Mouse (Mus musculus) Patski (cell line): Measurements from ENCODE around the gene Mycn. TPM values are rescaled to one million over a fixed set of nuclear protein-coding genes. Genes with fewer than 3 reads are reported as not detected.

Source experiments
- ATAC-seq: fragments of 100-300 bp; one replicate; pipeline ENCODE4 v1.8.0; 2021
- CTCF ChIA-PET: fragments of 350-600 bp; sonication (Branson Sonifier 250); formaldehyde crosslinking; loops from one replicate; lab custom pipeline; 2022; ENCODE audit warnings: inconsistent platforms; lab: Charles Lee
- POLR2A ChIA-PET: fragments of 350-600 bp; sonication (Branson Sonifier 250); formaldehyde crosslinking; loops from one replicate; lab custom pipeline; 2022; ENCODE audit warnings: antibody characterized with exemption, inconsistent platforms; lab: Charles Lee
- DNase-seq: peaks from one replicate; pipeline ENCODE4 v3.0.0-alpha.2; 2011; ENCODE audit warnings: low read depth, low spot score
- H3K27me3 ChIP-seq: fragments of 371-371 bp; one replicate; pipeline ENCODE4 v1.5.1; 2021
- CTCF ChIP-seq: fragments of 100-300 bp; IDR thresholded peaks from one replicate; pipeline ENCODE4 v1.5.1; 2021
- in situ Hi-C: fragments of 300-500 bp; cut with MboI; formaldehyde crosslinking; loops from 3 replicates; pipeline ENCODE4 v1.11.1; 2018; ENCODE audit warnings: low pct_unique_long_range_greater_than_20kb, mixed read lengths
- polyA plus RNA-seq: library from polyadenylated mRNA; unstranded; gene quantifications from one replicate; pipeline ENCODE4 v1.2.3, GENCODE M21; 2021

Gene Mycn
- polyA plus RNA-seq, 1 experiment from 2014 or later = 1.6 TPM

- ATAC-seq = no peak
- DNase-seq = no peak
- CTCF ChIA-PET = no interaction called here
- no peak for TF ChIP-seq CTCF
- H3K27me3 ChIP-seq = no peaks in the 10 kb centered on the region
- POLR2A ChIA-PET = interaction anchor here (0.7 kb wide), 1 partner anchor 1267 kb away, joined by 3 read pairs; no protein-coding TSS in a partner anchor
- in situ Hi-C loops = no loop called here
Observed at GRCm38 (mm10) chr12:12928239-12928638, 13.5 kb downstream of the Mycn start.

GRCm38 (mm10) chr12:12926975-12927527 is 14.7 kb downstream of the Mycn start:
- no peak for TF ChIP-seq CTCF
- no peaks in the 10 kb centered on the region for H3K27me3 ChIP-seq
- POLR2A ChIA-PET = no interaction called here
- in situ Hi-C loops = no loop called here
- CTCF ChIA-PET = no interaction called here
- ATAC-seq = no peak
- DNase-seq = no peak

- DNase-seq (no peak), ATAC-seq (no peak)
- CTCF ChIA-PET = no interaction called here
- in situ Hi-C loops = no loop called here
- no peak for TF ChIP-seq CTCF
- POLR2A ChIA-PET = no interaction called here
- no peaks in the 10 kb centered on the region for H3K27me3 ChIP-seq
Observed at GRCm38 (mm10) chr12:12924446-12924845, 17.3 kb downstream of the Mycn start.

- in situ Hi-C loops = no loop called here
- CTCF ChIA-PET = interaction anchor here (0.6 to 1.0 kb wide), 2 partner anchors 10 to 162 kb away, joined by 3 read pairs; no protein-coding TSS in a partner anchor
- peak; percentile 77 for ATAC-seq
Observed at GRCm38 (mm10) chr12:12920166-12921157, 21.3 kb downstream of the Mycn start.

GRCm38 (mm10) chr12:12916298-12916697 is 25.4 kb downstream of the Mycn start:
- no peak for ATAC-seq
- in situ Hi-C loops = no loop called here
- TF ChIP-seq CTCF = no peak
- no peaks in the 10 kb centered on the region for H3K27me3 ChIP-seq
- ChIA-PET CTCF (no interaction called here), POLR2A (no interaction called here)
- no peak for DNase-seq

More at GRCm38 (mm10) chr12:12920166-12921157, 21.3 kb downstream of the Mycn start:
- DNase-seq = no peak
- TF ChIP-seq CTCF = no peak
- POLR2A ChIA-PET = interaction anchor here (0.7 kb wide), 1 partner anchor 20 kb away, joined by 4 read pairs; no protein-coding TSS in a partner anchor
- H3K27me3 ChIP-seq = no peaks in the 10 kb centered on the region

GRCm38 (mm10) chr12:12910356-12910979 is 31.2 kb downstream of the Mycn start:
- no peak for TF ChIP-seq CTCF
- ChIA-PET POLR2A (interaction anchor here (0.5 to 0.6 kb wide), 2 partner anchors 17 to 124 kb away, joined by 3 to 4 read pairs; no protein-coding TSS in a partner anchor), CTCF (no interaction called here)
- ATAC-seq (peak; percentile 94), DNase-seq (peak; percentile 55)
- in situ Hi-C loops = no loop called here
- H3K27me3 ChIP-seq = no peaks in the 10 kb centered on the region

- ChIA-PET POLR2A (interaction anchor here (0.6 kb wide), 1 partner anchor 656 kb away, joined by 3 read pairs; no protein-coding TSS in a partner anchor), CTCF (no interaction called here)
- DNase-seq (no peak), ATAC-seq (no peak)
- in situ Hi-C loops = no loop called here
- H3K27me3 ChIP-seq = no peaks in the 10 kb centered on the region
- no peak for TF ChIP-seq CTCF
Observed at GRCm38 (mm10) chr12:12909631-12910277, 32.0 kb downstream of the Mycn start.

GRCm38 (mm10) chr12:12906771-12907170 is 34.9 kb downstream of the Mycn start:
- no peak for TF ChIP-seq CTCF
- DNase-seq = no peak
- in situ Hi-C loops = no loop called here
- POLR2A ChIA-PET = interaction anchor here (0.5 kb wide), 1 partner anchor 458 kb away, joined by 3 read pairs; no protein-coding TSS in a partner anchor
- no peaks in the 10 kb centered on the region for H3K27me3 ChIP-seq
- ATAC-seq = no peak
- CTCF ChIA-PET = interaction anchor here (0.9 kb wide), 1 partner anchor 63 kb away, joined by 3 read pairs; no protein-coding TSS in a partner anchor

GRCm38 (mm10) chr12:12906321-12906720 is 35.4 kb downstream of the Mycn start:
- in situ Hi-C loops = no loop called here
- H3K27me3 ChIP-seq = no peaks in the 10 kb centered on the region
- DNase-seq = no peak
- POLR2A ChIA-PET = interaction anchor here (0.5 kb wide), 1 partner anchor 458 kb away, joined by 3 read pairs; no protein-coding TSS in a partner anchor
- ATAC-seq = no peak
- TF ChIP-seq CTCF = no peak
- CTCF ChIA-PET = interaction anchor here (0.9 kb wide), 1 partner anchor 63 kb away, joined by 3 read pairs; no protein-coding TSS in a partner anchor

GRCm38 (mm10) chr12:12905117-12905516 is 36.6 kb downstream of the Mycn start:
- ChIA-PET CTCF (no interaction called here), POLR2A (interaction anchor here (0.8 kb wide), 1 partner anchor 140 kb away, joined by 4 read pairs; no protein-coding TSS in a partner anchor)
- in situ Hi-C loops = no loop called here
- no peak for DNase-seq
- TF ChIP-seq CTCF = no peak
- no peaks in the 10 kb centered on the region for H3K27me3 ChIP-seq
- no peak for ATAC-seq
